Mouse (Mus musculus): ENCODE data around the gene Prkcb. TPM values are rescaled to one million over a fixed set of nuclear protein-coding genes. Genes with fewer than 3 reads are reported as not detected.

Prkcb gene
- 28.1 TPM for polyA plus RNA-seq (2017; shearing (Covaris generic))

GRCm38 (mm10) chr7:122288605-122289242 is at the start of gene Prkcb:
Prkcb (plus strand) TSS chr7:122288751.

DNA sequence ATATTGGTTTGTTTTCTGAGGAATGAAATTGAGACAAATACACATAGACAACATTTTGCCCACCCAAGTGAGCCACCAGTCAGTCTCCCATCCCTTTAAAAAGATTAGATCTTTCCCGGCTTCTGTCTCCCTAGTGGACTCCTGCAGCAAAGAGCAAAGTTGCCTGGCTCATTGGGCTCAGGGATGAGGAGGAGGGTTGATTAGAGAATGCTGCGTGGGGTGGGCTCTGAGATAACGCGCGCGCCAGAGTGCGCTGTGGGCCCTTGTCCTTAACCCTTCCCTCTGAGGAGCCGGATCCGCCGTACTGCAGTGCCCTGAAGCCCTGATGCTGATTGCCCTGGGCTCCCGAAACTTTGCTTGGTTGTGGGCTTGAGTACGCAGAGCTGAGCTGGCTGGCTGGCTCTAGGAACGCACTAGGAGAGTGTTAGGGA is 381.9 kb downstream of the Prkcb start, which contains the start of gene Cacng3:
TSS of gene Cacng3 (plus strand) at position 51 of the 431 bp plus-strand sequence.

Other genes starting within 250 kb of the Prkcb start
- 7.6 TPM for gene Ubfd1, start 221.6 kb upstream of the Prkcb start, polyA plus RNA-seq (2017; shearing (Covaris generic))
- 11.8 TPM for gene Ears2, start 221.5 kb upstream of the Prkcb start, polyA plus RNA-seq (2017; shearing (Covaris generic))
- gene Ndufab1, start 186.9 kb upstream of the Prkcb start, polyA plus RNA-seq (2017; shearing (Covaris generic)), result 124 TPM
- 9.1 TPM for gene Palb2, start 155.8 kb upstream of the Prkcb start, polyA plus RNA-seq (2017; shearing (Covaris generic))
- 138 TPM for gene Dctn5, start 155.7 kb upstream of the Prkcb start, polyA plus RNA-seq (2017; shearing (Covaris generic))
- 5.4 TPM for gene Plk1, start 129.3 kb upstream of the Prkcb start, polyA plus RNA-seq (2017; shearing (Covaris generic))
- not detected for gene Ern2, start 102.5 kb upstream of the Prkcb start, polyA plus RNA-seq (2017; shearing (Covaris generic))
- not detected for gene Chp2, start 69.3 kb upstream of the Prkcb start, polyA plus RNA-seq (2017; shearing (Covaris generic))